Mouse (Mus musculus): ENCODE results near the gene Acot11. TPM values are rescaled to one million over a fixed set of nuclear protein-coding genes. Genes with fewer than 3 reads are reported as not detected.

Acot11 gene
- 1.9 TPM for polyA plus RNA-seq (2015; fragmentation: Illumina TruSeq; extraction: RNeasy Lipid Tissue Mini Kit (QIAGEN cat#74804); ENCODE audit: insufficient read depth, low read depth, low replicate concordance)

GRCm38 (mm10) chr4:106804910-106805274, at the start of gene Acot11:
Acot11 (minus strand) TSS chr4:106804998.

GRCm38 (mm10) chr4:106733636-106734035, 71.2 kb downstream of the Acot11 start, which contains the start of gene Fam151a:
Fam151a (plus strand) TSS chr4:106733889.

DNA sequence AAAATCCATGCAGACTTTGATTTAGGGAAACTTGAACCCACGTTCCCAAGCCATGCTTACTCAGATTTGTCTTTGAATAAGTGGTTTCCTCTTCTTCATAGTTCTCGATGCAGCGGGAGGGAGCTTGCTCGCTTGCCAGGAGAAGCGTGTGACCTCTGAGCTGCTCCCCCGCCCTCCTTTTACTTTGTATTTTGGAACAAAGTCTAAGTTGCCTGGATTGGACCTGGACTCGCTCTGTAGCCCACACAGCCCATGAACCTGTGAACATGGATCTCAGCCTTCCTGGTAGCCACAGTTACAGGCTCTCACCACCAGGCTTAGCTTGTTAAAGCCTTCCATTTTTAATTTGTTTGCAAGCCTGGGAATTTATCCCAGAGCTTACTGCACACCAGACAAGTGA, 74.0 kb downstream of the Acot11 start, which contains the start of gene Mroh7:
Mroh7 (minus strand) TSS at position 112 of the 400 bp plus-strand sequence.

Other genes with a start within 250 kb of the Acot11 start
- gene Dhcr24, start 244.0 kb downstream of the Acot11 start, polyA plus RNA-seq (2015; fragmentation: Illumina TruSeq; extraction: RNeasy Lipid Tissue Mini Kit (QIAGEN cat#74804); ENCODE audit: insufficient read depth, low read depth, low replicate concordance) = 1.8 TPM
- gene Lexm, start 187.8 kb downstream of the Acot11 start, polyA plus RNA-seq (2015; fragmentation: Illumina TruSeq; extraction: RNeasy Lipid Tissue Mini Kit (QIAGEN cat#74804); ENCODE audit: insufficient read depth, low read depth, low replicate concordance) = not detected
- 0.42 TPM for gene Ttc22, start 182.6 kb downstream of the Acot11 start, polyA plus RNA-seq (2015; fragmentation: Illumina TruSeq; extraction: RNeasy Lipid Tissue Mini Kit (QIAGEN cat#74804); ENCODE audit: insufficient read depth, low read depth, low replicate concordance)
- gene Pars2, start 153.9 kb downstream of the Acot11 start, polyA plus RNA-seq (2015; fragmentation: Illumina TruSeq; extraction: RNeasy Lipid Tissue Mini Kit (QIAGEN cat#74804); ENCODE audit: insufficient read depth, low read depth, low replicate concordance) = 0.50 TPM
- gene Ttc4, start 126.1 kb downstream of the Acot11 start, polyA plus RNA-seq (2015; fragmentation: Illumina TruSeq; extraction: RNeasy Lipid Tissue Mini Kit (QIAGEN cat#74804); ENCODE audit: insufficient read depth, low read depth, low replicate concordance) = 25.2 TPM
- 1.2 TPM for gene Mroh7, start 74.1 kb downstream of the Acot11 start, polyA plus RNA-seq (2015; fragmentation: Illumina TruSeq; extraction: RNeasy Lipid Tissue Mini Kit (QIAGEN cat#74804); ENCODE audit: insufficient read depth, low read depth, low replicate concordance)
- gene Fam151a, start 71.1 kb downstream of the Acot11 start, polyA plus RNA-seq (2015; fragmentation: Illumina TruSeq; extraction: RNeasy Lipid Tissue Mini Kit (QIAGEN cat#74804); ENCODE audit: insufficient read depth, low read depth, low replicate concordance) = 8.4 TPM
- gene Ssbp3, start 105.7 kb upstream of the Acot11 start, polyA plus RNA-seq (2015; fragmentation: Illumina TruSeq; extraction: RNeasy Lipid Tissue Mini Kit (QIAGEN cat#74804); ENCODE audit: insufficient read depth, low read depth, low replicate concordance) = 16.3 TPM